Mouse (Mus musculus) liver, postnatal 0 days (tissue): ENCODE results near the gene Ankrd35. TPM values are rescaled to one million over a fixed set of nuclear protein-coding genes. Genes with fewer than 3 reads are reported as not detected.

Source experiments
- ATAC-seq: fragments of 200-750 bp; cut with Nextera tagmentation; 2 replicates; pipeline ENCODE4 v1.8.0; 2017; ENCODE audit warnings: mild to moderate bottlenecking, moderate library complexity
- DNase-seq: peaks from one replicate; pipeline ENCODE4 v3.0.0-alpha.2; 2016
- H3K27ac ChIP-seq: fragments of 300-500 bp; sonication (generic); 2 replicates; pipeline ENCODE4 v1.5.1; 2014; ENCODE audit warnings: antibody characterized with exemption, moderate library complexity, mild to moderate bottlenecking, low read depth
- H3K27me3 ChIP-seq: fragments of 300-500 bp; sonication (generic); 2 replicates; pipeline ENCODE4 v1.6.1; 2014; ENCODE audit warnings: low read length, control low read depth, mixed read lengths; ENCODE audit not compliant: insufficient read depth
- H3K36me3 ChIP-seq: fragments of 300-500 bp; sonication (generic); replicated peaks from 2 replicates; pipeline ENCODE4 v1.6.1; 2014; ENCODE audit warnings: mild to moderate bottlenecking, control low read depth, low read length, moderate library complexity, mixed read lengths; ENCODE audit not compliant: insufficient read depth
- H3K4me1 ChIP-seq: fragments of 300-500 bp; sonication (generic); 2 replicates; pipeline ENCODE4 v1.6.1; 2014; ENCODE audit warnings: antibody characterized with exemption, mild to moderate bottlenecking, control low read depth; ENCODE audit not compliant: insufficient read depth
- H3K4me2 ChIP-seq: fragments of 300-500 bp; sonication (generic); 2 replicates; pipeline ENCODE4 v1.6.1; 2014; ENCODE audit warnings: low read depth, mild to moderate bottlenecking, low read length, moderate library complexity, mixed read lengths
- H3K4me3 ChIP-seq: fragments of 300-500 bp; sonication (generic); 2 replicates; pipeline ENCODE4 v1.5.1; 2014; ENCODE audit warnings: low read depth, low read length
- H3K9ac ChIP-seq: fragments of 300-500 bp; sonication (generic); replicated peaks from 2 replicates; pipeline ENCODE4 v1.6.1; 2014; ENCODE audit warnings: mild to moderate bottlenecking, moderate library complexity
- H3K9me3 ChIP-seq: fragments of 300-500 bp; sonication (generic); 2 replicates; pipeline ENCODE4 v1.6.1; 2016; ENCODE audit warnings: mild to moderate bottlenecking, control low read depth, low read length, mixed read lengths
- CTCF ChIP-seq: sonication (generic); IDR thresholded peaks from 2 replicates; pipeline ENCODE4 v1.5.1; 2016; ENCODE audit warnings: antibody characterized with exemption, low read depth
- EP300 ChIP-seq: IDR thresholded peaks from 2 replicates; pipeline ENCODE4 v1.6.1; 2016; ENCODE audit warnings: antibody characterized with exemption, low read depth, mild to moderate bottlenecking
- WGBS: fragments of 180-500 bp; shearing (Covaris S2); extraction: QIAGEN DNeasy Blood & Tissue Kit; methylation state at CpG from one replicate; pipeline ENCODE4 v1.1.7; 2014; ENCODE audit not compliant: insufficient replicate concordance; 5-methylcytosine and 5-hydroxymethylcytosine counted together
- polyA plus RNA-seq: library from polyadenylated mRNA; unstranded; fragments of >200 nt; fragmentation: Nextera tagmentation; extraction: Ambion mirVana; gene quantifications from 2 replicates; pipeline ENCODE4 v1.2.1, GENCODE M21; 2015

Ankrd35 gene
- polyA plus RNA-seq, 1 experiment from 2014 or later: 0.45 TPM

DNA sequence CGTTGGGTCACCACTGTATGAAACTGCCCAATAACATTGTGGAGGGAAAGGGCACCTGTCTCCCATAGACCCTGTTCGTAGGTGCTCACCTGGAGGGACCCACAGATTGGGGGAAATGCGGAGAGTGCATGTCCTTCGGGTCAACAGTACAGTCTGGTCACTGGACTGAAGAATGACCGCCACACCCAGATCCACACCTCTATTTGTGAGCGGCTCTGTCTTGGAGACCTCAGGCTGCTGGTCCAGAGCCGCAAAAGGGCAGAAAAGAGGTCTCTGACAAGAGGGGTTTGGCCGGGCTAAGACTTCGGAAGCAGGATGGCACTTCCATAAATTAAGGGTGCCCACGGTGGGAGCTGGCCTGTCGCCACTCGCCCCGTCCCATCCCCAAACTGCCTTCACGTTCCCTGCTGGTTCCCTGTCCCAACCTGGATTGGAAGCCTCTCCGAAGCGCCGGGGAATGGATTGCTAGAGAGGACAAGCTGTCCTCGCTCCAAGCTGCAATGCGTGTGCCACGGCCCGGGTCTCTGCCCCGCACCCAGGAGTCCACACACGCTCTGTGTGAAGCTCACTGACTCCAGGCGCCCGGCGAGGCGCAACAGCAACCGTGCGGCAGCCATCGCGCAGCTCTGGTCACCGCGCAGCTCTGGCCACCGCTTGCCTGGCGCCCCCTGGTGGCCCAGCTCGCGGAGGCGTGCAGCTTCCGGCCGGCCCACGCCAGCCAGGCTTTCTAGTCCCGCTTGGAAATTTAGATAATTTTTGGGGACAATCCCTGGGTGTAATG lies 38.2 kb downstream of the Ankrd35 start, which contains the start of gene Nudt17:
Gene Nudt17, minus strand, starts transcription at position 660 of the 781 bp plus-strand sequence.
- Histone ChIP-seq H3K9me3 (no peaks in the 10 kb centered on the region), H3K4me1 (peaks cover 11% of the 10 kb centered on the region), H3K27me3 (peaks cover 13% of the 10 kb centered on the region), H3K4me3 (peak within 1 kb of the TSS; percentile 50), H3K4me2 (peak within 1 kb of the TSS; percentile 93), H3K36me3 (peaks cover 44% of the 10 kb centered on the region), H3K9ac (peak within 1 kb of the TSS; percentile 62), H3K27ac (no peak within 1 kb of the TSS)
- ATAC-seq: peak; percentile 86
- WGBS: 6% methylated on average over 42 of the region's 42 CpGs
- peak; percentile 84 for DNase-seq
- TF ChIP-seq CTCF (peak; percentile 98), EP300 (no peak)

DNA sequence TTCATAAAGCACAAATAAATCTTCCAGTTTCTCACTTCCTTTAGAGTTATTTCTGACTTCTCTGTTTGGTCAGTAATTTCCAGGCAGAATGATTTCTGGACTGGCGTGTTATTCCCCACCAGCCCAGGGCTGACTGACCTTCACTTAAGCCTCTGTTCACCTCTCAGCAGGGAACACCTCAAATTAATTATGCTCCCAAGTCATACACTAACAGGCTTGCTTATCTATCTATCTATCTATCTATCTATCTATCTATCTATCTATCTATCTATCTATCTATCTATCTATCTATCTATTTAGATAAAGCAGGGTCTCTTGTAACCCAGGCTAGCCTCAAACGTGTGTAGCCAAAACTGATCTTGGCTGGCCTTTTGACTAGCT lies 38.7 kb downstream of the Ankrd35 start:
- Histone ChIP-seq H3K36me3 (peaks cover 46% of the 10 kb centered on the region), H3K9ac (no peak overlapping the region), H3K4me3 (no peak overlapping the region), H3K4me1 (peaks cover 11% of the 10 kb centered on the region), H3K9me3 (no peaks in the 10 kb centered on the region), H3K27me3 (peaks cover 13% of the 10 kb centered on the region), H3K27ac (no peak overlapping the region), H3K4me2 (peak overlapping the region; percentile 93)
- WGBS: 56% methylated on average over 2 of the region's 2 CpGs
- ATAC-seq (peak; percentile 33), DNase-seq (no peak)
- TF ChIP-seq EP300: no peak
- TF ChIP-seq CTCF: no peak

DNA sequence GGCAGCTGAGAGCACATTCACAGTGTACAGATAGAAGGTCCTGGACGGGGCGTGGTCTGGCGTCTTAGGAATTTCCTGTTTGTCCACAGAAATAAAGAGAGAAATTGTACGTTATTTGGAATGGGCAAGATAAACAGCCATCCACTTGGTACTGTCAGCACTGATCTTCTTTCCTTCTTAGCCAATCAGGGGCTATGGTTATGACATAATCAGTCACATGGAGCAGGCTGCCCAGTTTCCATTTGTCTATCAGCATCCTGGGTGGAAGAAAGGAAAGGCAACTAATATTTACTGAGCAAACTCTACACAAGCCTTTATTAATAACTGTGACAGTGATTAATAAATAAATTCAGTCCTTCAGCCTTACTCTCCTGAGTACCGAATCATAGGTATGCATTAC lies 44.4 kb downstream of the Ankrd35 start:
- H3K4me1 ChIP-seq: peaks cover 4% of the 10 kb centered on the region; the same call in 1 of the 2 replicates
- no peak overlapping the region for H3K4me3 ChIP-seq
- H3K27ac ChIP-seq: no peak overlapping the region
- TF ChIP-seq CTCF (no peak), EP300 (no peak)
- no peak overlapping the region for H3K9ac ChIP-seq
- no peaks in the 10 kb centered on the region for H3K27me3 ChIP-seq
- no peaks in the 10 kb centered on the region for H3K9me3 ChIP-seq
- H3K4me2 ChIP-seq: no peak overlapping the region
- peaks cover 68% of the 10 kb centered on the region for H3K36me3 ChIP-seq
- 86% methylated on average over 5 of the region's 5 CpGs for WGBS
- ATAC-seq (no peak), DNase-seq (no peak)

DNA sequence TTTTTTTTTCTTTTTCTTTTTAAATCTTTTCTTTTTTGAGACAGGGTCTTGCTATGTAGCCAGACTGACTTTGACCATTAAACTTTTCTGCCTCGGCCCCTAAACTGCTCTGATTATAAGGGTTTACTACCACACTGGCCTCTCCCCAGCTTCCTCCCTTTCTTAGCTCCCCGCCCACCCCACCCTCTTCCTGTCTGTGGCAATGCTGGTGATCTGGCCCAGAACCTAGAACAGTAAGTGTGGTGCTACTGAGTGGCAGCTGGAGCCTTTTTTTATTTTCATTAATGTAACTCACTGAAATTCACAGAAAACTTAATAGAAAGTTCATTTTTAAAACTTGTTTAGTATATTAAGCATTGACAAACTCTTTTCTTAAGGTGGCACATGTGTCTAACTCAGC lies 45.9 kb downstream of the Ankrd35 start:
- 33% methylated on average over 2 of the region's 2 CpGs for WGBS
- Histone ChIP-seq H3K4me1 (peaks cover 4% of the 10 kb centered on the region; the same call in 1 of the 2 replicates), H3K4me2 (no peak overlapping the region), H3K9me3 (no peaks in the 10 kb centered on the region), H3K27ac (peak overlapping the region; percentile 49; the same call in 1 of the 2 replicates), H3K9ac (no peak overlapping the region), H3K36me3 (peaks cover 64% of the 10 kb centered on the region), H3K27me3 (no peaks in the 10 kb centered on the region), H3K4me3 (no peak overlapping the region)
- TF ChIP-seq EP300 (no peak), CTCF (no peak)
- DNase-seq: no peak
- no peak for ATAC-seq

DNA sequence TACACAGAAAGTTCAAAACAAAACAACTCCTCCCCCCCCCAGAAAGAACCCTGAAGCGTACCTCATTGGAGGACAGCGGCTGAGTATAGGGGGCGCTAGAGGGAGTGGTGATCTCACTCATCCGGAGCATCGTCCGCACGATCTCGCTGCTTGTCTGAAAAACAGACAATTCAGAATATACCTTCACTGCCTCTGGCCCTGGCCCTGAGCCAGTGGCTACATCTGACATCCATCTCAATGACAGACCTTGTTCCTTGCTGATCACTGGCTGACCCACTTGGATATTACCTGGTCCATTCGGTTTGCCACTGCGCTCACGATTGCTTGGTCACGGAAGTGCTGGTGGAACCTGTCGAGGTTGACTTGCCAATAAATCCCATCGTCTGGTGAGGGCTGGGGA lies 49.2 kb downstream of the Ankrd35 start:
- Histone ChIP-seq H3K4me1 (peaks cover 4% of the 10 kb centered on the region; the same call in 1 of the 2 replicates), H3K9ac (no peak overlapping the region), H3K27me3 (no peaks in the 10 kb centered on the region), H3K9me3 (no peaks in the 10 kb centered on the region), H3K4me2 (no peak overlapping the region), H3K36me3 (peaks cover 60% of the 10 kb centered on the region), H3K27ac (no peak overlapping the region), H3K4me3 (no peak overlapping the region)
- TF ChIP-seq EP300 (no peak), CTCF (peak; percentile 56)
- ATAC-seq (no peak), DNase-seq (peak; percentile 56)
- 57% methylated on average over 14 of the region's 14 CpGs for WGBS

DNA sequence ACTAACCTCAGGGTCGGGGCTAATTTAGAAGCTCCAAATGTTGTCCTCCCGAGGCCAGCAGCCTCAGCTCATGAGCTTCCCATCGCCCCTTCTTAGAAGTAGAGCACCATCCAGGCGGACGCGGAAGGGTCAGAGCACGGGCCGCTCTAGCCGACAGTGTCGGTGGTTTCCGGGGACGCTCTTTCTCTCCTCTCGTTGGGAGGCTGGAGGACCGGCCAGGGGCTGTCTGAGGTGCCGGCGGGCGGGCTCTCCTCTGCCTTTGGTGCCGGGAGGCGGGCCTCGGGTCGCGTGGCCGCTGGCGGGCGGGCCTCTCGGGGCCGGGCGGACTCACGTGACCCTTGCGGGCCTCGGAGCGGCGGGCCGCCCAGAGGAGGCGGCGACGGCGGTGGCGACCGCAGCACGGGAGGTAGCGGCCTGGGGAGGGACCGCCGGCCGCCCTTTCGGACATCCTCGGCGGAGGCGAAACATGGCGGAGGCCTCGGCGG lies 57.5 kb downstream of the Ankrd35 start, which contains the start of the genes Polr3c and Rnf115:
Gene Polr3c, minus strand, starts transcription at position 286 of the 485 bp plus-strand sequence.
Gene Rnf115, plus strand, starts transcription at position 322 of the 485 bp plus-strand sequence.
- peak within 1 kb of the TSS; percentile 82 for H3K4me2 ChIP-seq
- peaks cover 27% of the 10 kb centered on the region for H3K4me1 ChIP-seq
- no peaks in the 10 kb centered on the region for H3K9me3 ChIP-seq
- H3K27me3 ChIP-seq: no peaks in the 10 kb centered on the region
- TF ChIP-seq CTCF (no peak), EP300 (no peak; the same call in 1 of the 2 replicates)
- peak; percentile 98 for DNase-seq
- under 1% methylated on average over 24 of the region's 52 CpGs for WGBS
- peak within 1 kb of the TSS; percentile 88 for H3K27ac ChIP-seq
- peak within 1 kb of the TSS; percentile 96 for H3K9ac ChIP-seq
- peak; percentile 99 for ATAC-seq
- peak within 1 kb of the TSS; percentile 90 for H3K4me3 ChIP-seq
- peaks cover 17% of the 10 kb centered on the region for H3K36me3 ChIP-seq
